Mouse (Mus musculus) WW6 (cell line): Measurements from ENCODE around the gene Ehf.

Experiments
- DNase-seq: peaks from one replicate; pipeline ENCODE4 v3.0.0-alpha.2; 2013; ENCODE audit warnings: low read depth, low spot score

Gene Ehf

GRCm38 (mm10) chr2:103214861-103215260 is 88.2 kb downstream of the Ehf start:
- no peak for DNase-seq

- DNase-seq, result no peak
These were observed 89.5 kb downstream of the Ehf start for GRCm38 (mm10) chr2:103213547-103213946.
